8 mouse cellular contexts compared by ENCODE assay signal in the genomic region with DNA sequence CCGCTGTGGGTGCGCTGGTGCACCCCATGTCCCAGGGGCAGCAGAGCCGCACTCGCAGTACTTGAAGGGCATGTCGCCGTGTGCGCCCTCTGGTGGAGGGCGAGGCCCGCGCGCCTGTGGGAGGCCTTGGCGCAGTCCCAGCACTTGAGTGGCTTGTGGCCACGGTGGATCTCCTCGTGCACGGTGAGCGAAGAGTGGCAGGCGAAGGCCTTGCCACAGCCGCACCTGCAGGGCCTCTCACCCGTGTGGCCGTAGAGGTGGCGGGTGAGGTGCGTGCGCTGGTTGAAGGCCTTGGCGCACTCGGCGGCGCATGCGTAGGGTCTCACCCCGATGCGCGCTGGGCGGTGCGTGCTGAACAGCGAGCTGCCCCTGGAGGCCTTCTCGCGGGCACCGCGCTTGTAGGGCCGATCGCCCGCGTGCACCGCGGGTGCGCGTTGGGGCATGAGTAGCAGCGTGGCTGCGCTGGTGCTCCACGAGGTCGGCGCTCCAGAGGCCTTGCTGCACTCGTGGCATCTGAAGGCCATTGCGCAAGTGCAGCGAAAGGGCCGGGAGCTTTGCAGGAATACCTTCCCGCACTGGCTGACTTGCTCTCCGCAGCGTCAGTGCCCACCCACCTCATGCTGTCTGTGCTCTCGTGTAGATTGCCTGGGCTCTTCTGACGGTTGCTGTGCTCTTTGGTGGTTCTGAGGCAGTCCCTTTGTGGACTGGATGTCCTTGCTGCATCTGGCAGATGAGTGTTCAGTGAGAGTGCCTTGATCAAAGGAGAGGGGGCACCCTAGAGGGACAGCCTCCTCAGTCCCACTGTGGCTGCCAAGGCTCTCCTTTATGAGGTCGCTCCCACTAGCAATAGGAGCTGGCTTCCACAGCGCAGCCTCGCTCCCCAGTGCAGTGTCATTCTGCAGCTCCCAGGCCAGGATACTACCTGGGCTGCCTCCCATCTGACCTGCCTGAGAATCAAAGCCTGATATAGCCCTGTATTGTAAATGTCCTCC. TPM values are rescaled to one million over a fixed set of nuclear protein-coding genes. Genes with fewer than 3 reads are reported as not detected.
DNase-seq lines count a peak whose midpoint lies in the region; ATAC-seq and TF ChIP-seq lines count a peak whose summit lies in the region.

No protein-coding gene starts in this region.

- H3K9ac ChIP-seq in heart, embryonic 16.5 days (ENCODE audit: low read length): peak overlapping the region; percentile 64
- peak overlapping the region; percentile 52 for H3K9ac ChIP-seq in lung, embryonic 14.5 days
- peak overlapping the region; percentile 52 for H3K9ac ChIP-seq in neural tube, embryonic 15.5 days (replicated peaks)

- peaks cover 3% of the 10 kb centered on the region for H3K4me1 ChIP-seq in embryonic fibroblast, embryonic 13.5 days (ENCODE audit: control insufficient read depth, insufficient read depth, low read length)
- peaks cover 10% of the 10 kb centered on the region for H3K4me1 ChIP-seq in heart, embryonic 16.5 days (ENCODE audit: control insufficient read depth, insufficient read depth, low read length)
- no peaks in the 10 kb centered on the region for H3K4me1 ChIP-seq in lung, embryonic 14.5 days (ENCODE audit: insufficient read depth)
- peaks cover 17% of the 10 kb centered on the region for H3K4me1 ChIP-seq in neural tube, embryonic 15.5 days

- DNase-seq in ES-CJ7 (ENCODE audit: low read depth, low spot score): peak; percentile 84
- DNase-seq in brain, adult 2 months (ENCODE audit: low read depth, low spot score): peak; percentile 87
- peak; percentile 74 for DNase-seq in kidney, postnatal 14 days
- peak; percentile 87 for DNase-seq in lung, embryonic 14.5 days
- peak; percentile 76 for DNase-seq in thymus, postnatal 25 days

- 4% methylated on average over 63 of the region's 63 CpGs for WGBS in heart, embryonic 16.5 days
- WGBS in lung, embryonic 14.5 days: 2% methylated on average over 62 of the region's 63 CpGs
- WGBS in neural tube, embryonic 15.5 days: 1% methylated on average over 63 of the region's 63 CpGs

- H3K4me3 ChIP-seq in embryonic fibroblast, embryonic 13.5 days (ENCODE audit: insufficient read depth, low read length): peak overlapping the region; percentile 19
- H3K4me3 ChIP-seq in heart, embryonic 16.5 days (ENCODE audit: low read length): peak overlapping the region; percentile 57
- peak overlapping the region; percentile 44 for H3K4me3 ChIP-seq in lung, embryonic 14.5 days (ENCODE audit: low read depth, low read length)
- peak overlapping the region; percentile 49 for H3K4me3 ChIP-seq in neural tube, embryonic 15.5 days (replicated peaks)

- TF ChIP-seq CTCF in embryonic fibroblast, embryonic 13.5 days (IDR thresholded peaks at IDR 0.05; ENCODE audit: borderline replicate concordance, insufficient read depth, low read length): peak; percentile 96
- peak; percentile 99 for TF ChIP-seq CTCF in lung, embryonic 14.5 days (IDR thresholded peaks at IDR 0.05; ENCODE audit: low read depth)

- no peak overlapping the region for H3K27ac ChIP-seq in embryonic fibroblast, embryonic 13.5 days (ENCODE audit: insufficient read depth, low read length)
- H3K27ac ChIP-seq in heart, embryonic 16.5 days (ENCODE audit: low read length): no peak overlapping the region
- H3K27ac ChIP-seq in lung, embryonic 14.5 days (ENCODE audit: low read depth): no peak overlapping the region
- H3K27ac ChIP-seq in neural tube, embryonic 15.5 days (replicated peaks): peak overlapping the region; percentile 72

- ATAC-seq in heart, embryonic 16.5 days (replicated peaks; ENCODE audit: extremely low read depth, insufficient read depth, low FRiP score): peak; percentile 77
- ATAC-seq in lung, embryonic 14.5 days (ENCODE audit: insufficient read depth): peak; percentile 85
- peak; percentile 91 for ATAC-seq in neural tube, embryonic 15.5 days (ENCODE audit: low FRiP score)

- H3K36me3 ChIP-seq in heart, embryonic 16.5 days (ENCODE audit: control insufficient read depth, insufficient read depth): no peaks in the 10 kb centered on the region
- H3K36me3 ChIP-seq in lung, embryonic 14.5 days (ENCODE audit: insufficient read depth): no peaks in the 10 kb centered on the region
- H3K36me3 ChIP-seq in neural tube, embryonic 15.5 days: no peaks in the 10 kb centered on the region

- H3K9me3 ChIP-seq in heart, embryonic 16.5 days (replicated peaks; ENCODE audit: control insufficient read depth, low read length): no peaks in the 10 kb centered on the region
- H3K9me3 ChIP-seq in lung, embryonic 14.5 days (ENCODE audit: low read depth, low read length): no peaks in the 10 kb centered on the region
- H3K9me3 ChIP-seq in neural tube, embryonic 15.5 days (replicated peaks): no peaks in the 10 kb centered on the region

- TF ChIP-seq POLR2A in embryonic fibroblast, embryonic 13.5 days (IDR thresholded peaks at IDR 0.05; ENCODE audit: low read depth, low read length): peak; percentile 59

- H3K27me3 ChIP-seq in heart, embryonic 16.5 days (ENCODE audit: control insufficient read depth, insufficient read depth, low read length): peaks cover 8% of the 10 kb centered on the region; the same call in 1 of the 2 replicates
- peaks cover 10% of the 10 kb centered on the region; the same call in 1 of the 2 replicates for H3K27me3 ChIP-seq in lung, embryonic 14.5 days (ENCODE audit: insufficient read depth, low read length)
- H3K27me3 ChIP-seq in neural tube, embryonic 15.5 days (replicated peaks): peaks cover 41% of the 10 kb centered on the region

- peak overlapping the region; percentile 83 for H3K4me2 ChIP-seq in heart, embryonic 16.5 days (ENCODE audit: low read depth, low read length)
- H3K4me2 ChIP-seq in lung, embryonic 14.5 days: peak overlapping the region; percentile 87
- peak overlapping the region; percentile 77 for H3K4me2 ChIP-seq in neural tube, embryonic 15.5 days

RNA-seq across cellular contexts. Expression of a gene that starts 17.2 kb away (rescaled TPM):
- not detected in 2 replicates for polyA plus RNA-seq in embryonic fibroblast, embryonic 13.5 days (2011; ENCODE audit: insufficient read length, low read depth, missing spikeins)
- polyA plus RNA-seq in heart, embryonic 16.5 days (2015; fragmentation: Nextera tagmentation; extraction: Ambion mirVana): not detected in 2 replicates
- 0.18 TPM in 1 of 2 replicates, not detected in the other for polyA plus RNA-seq in lung, embryonic 14.5 days (2014; fragmentation: Nextera tagmentation; extraction: Ambion mirVana)
- 4.0 and 5.3 TPM in 2 replicates for polyA plus RNA-seq in neural tube, embryonic 15.5 days (2015; fragmentation: Nextera tagmentation; extraction: Ambion mirVana)

RNA-seq across cellular contexts. Expression of a gene that starts 18.6 kb away (rescaled TPM):
- polyA plus RNA-seq in embryonic fibroblast, embryonic 13.5 days (2011; ENCODE audit: insufficient read length, low read depth, missing spikeins): 46.1 and 46.5 TPM in 2 replicates
- polyA plus RNA-seq in heart, embryonic 16.5 days (2015; fragmentation: Nextera tagmentation; extraction: Ambion mirVana): 4.3 and 5.5 TPM in 2 replicates
- polyA plus RNA-seq in lung, embryonic 14.5 days (2014; fragmentation: Nextera tagmentation; extraction: Ambion mirVana): 32.7 and 36.3 TPM in 2 replicates
- polyA plus RNA-seq in neural tube, embryonic 15.5 days (2015; fragmentation: Nextera tagmentation; extraction: Ambion mirVana): 2.7 and 3.8 TPM in 2 replicates

RNA-seq across cellular contexts. Expression of a gene that starts 22.5 kb away (rescaled TPM):
- 0.90 and 1.4 TPM in 2 replicates for polyA plus RNA-seq in embryonic fibroblast, embryonic 13.5 days (2011; ENCODE audit: insufficient read length, low read depth, missing spikeins)
- 2.0 and 2.6 TPM in 2 replicates for polyA plus RNA-seq in heart, embryonic 16.5 days (2015; fragmentation: Nextera tagmentation; extraction: Ambion mirVana)
- 2.6 and 2.7 TPM in 2 replicates for polyA plus RNA-seq in lung, embryonic 14.5 days (2014; fragmentation: Nextera tagmentation; extraction: Ambion mirVana)
- 2.8 and 3.2 TPM in 2 replicates for polyA plus RNA-seq in neural tube, embryonic 15.5 days (2015; fragmentation: Nextera tagmentation; extraction: Ambion mirVana)

RNA-seq across cellular contexts. Expression of a gene that starts 56.3 kb away (rescaled TPM):
- polyA plus RNA-seq in embryonic fibroblast, embryonic 13.5 days (2011; ENCODE audit: insufficient read length, low read depth, missing spikeins): 53.4 and 63.8 TPM in 2 replicates
- 36.4 and 39.6 TPM in 2 replicates for polyA plus RNA-seq in heart, embryonic 16.5 days (2015; fragmentation: Nextera tagmentation; extraction: Ambion mirVana)
- 67.0 and 70.7 TPM in 2 replicates for polyA plus RNA-seq in lung, embryonic 14.5 days (2014; fragmentation: Nextera tagmentation; extraction: Ambion mirVana)
- polyA plus RNA-seq in neural tube, embryonic 15.5 days (2015; fragmentation: Nextera tagmentation; extraction: Ambion mirVana): 86.2 and 89.1 TPM in 2 replicates
